Mouse (Mus musculus): ENCODE data around the gene Neurl2. TPM values are rescaled to one million over a fixed set of nuclear protein-coding genes. Genes with fewer than 3 reads are reported as not detected.

The Neurl2 gene
- 2.6 TPM for polyA plus RNA-seq (2017; shearing (Covaris generic))

GRCm38 (mm10) chr2:164833314-164833959 lies at the start of gene Neurl2:
TSS of gene Neurl2 (minus strand) at chr2:164833456.

DNA sequence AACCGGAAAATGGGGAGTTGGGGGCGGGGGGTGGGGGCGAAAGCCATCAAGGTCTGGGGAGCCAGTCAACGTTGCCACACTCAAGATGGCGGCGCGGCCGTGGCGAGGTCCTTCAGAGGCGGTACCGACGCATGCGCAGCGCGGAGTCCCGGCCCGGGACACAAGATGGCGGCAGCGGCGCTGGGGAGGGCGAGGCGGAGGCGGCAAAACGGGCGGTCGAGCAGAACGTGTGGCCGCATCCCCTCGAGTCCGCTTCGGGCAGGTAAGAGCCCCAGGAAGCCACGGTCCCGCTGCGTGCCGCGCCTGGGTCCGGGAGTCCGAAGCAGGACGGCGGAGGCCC lies 45.9 kb upstream of the Neurl2 start, which contains the start of gene Pcif1:
Pcif1 (plus strand) TSS at position 77 of the 340 bp plus-strand sequence.

DNA sequence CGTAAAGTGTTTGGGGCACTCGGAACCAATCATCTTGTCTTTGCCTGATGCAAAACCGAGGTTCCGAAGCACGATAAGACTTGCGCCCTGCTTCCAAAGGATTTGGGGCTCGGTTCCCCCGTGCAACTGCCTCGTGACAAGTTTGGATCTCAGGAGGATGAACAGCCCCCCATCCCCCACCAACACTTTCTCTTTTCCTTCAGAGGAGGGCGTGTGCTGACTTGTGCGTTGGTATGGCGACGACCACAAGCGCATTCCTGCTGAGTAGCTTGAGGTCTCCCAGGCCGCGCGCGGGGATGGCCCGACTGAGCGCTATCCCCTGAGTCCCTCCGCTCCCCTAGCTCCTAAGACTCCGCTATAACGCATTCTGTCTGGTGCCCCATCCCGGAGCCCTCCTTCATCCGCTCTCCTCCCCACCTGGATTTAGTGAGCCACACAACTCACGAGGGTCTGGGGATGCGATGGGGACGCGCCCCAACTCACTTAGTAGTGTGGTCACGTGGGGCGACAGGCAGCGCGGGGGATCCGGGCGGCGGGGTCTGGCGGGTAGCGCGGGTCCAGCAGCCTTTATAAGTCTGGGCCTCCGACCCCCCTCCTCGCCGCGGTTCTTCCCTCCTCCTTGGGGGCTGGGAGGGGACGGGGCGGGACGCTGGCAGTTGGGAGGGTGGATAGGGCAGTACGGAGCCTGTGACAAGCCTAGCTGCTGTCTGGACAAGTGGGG lies 24.0 kb upstream of the Neurl2 start, which contains the start of gene Pltp:
Pltp (minus strand) TSS at position 611 of the 721 bp plus-strand sequence.

DNA sequence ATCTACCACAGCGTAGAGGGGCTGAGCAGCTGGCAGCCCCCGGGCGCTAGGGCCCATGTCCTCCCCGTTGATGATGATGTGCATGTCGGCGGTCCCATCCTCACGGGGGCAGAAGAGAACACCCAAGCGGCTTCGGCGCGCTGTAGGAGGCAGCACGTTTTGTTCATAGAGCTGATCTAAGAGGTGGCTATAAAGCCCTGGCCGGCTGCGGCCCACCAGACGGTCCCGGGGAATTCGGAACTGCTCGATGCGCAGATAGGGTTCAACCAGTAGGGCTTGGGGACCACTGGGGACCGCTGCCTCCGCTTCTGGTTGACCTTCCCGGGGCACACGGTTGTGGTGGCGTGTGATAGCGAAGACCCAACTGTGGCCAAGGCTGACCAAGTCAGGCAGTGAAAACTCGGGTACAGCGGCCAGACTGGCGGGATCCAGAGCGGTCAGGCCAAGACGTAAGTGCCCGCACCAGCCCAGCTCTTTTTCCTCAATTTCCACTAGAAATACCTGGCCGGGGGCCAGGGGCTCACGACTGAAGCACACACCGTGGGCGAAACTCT lies 431 bp downstream of the Neurl2 start, which contains the start of gene Ctsa:
Ctsa (plus strand) TSS at position 126 of the 554 bp plus-strand sequence.

GRCm38 (mm10) chr2:164828437-164828836 lies 4.8 kb downstream of the Neurl2 start, which contains the start of gene Spata25:
TSS of gene Spata25 (minus strand) at chr2:164828537.

GRCm38 (mm10) chr2:164822636-164823165 lies 10.6 kb downstream of the Neurl2 start, which contains the start of gene Zswim1:
TSS of gene Zswim1 (plus strand) at chr2:164822686.

GRCm38 (mm10) chr2:164804533-164805331 lies 28.5 kb downstream of the Neurl2 start, which contains the start of the genes Acot8 and Zswim3:
TSS of gene Acot8 (minus strand) at chr2:164804882.
TSS of gene Zswim3 (plus strand) at chr2:164805098.

GRCm38 (mm10) chr2:164785481-164786387 lies 47.5 kb downstream of the Neurl2 start, which contains the start of gene Snx21:
TSS of gene Snx21 (plus strand) at chr2:164785823.

Other genes with a start within 250 kb of the Neurl2 start
- gene Wfdc6a, start 248.0 kb downstream of the Neurl2 start, polyA plus RNA-seq (2017; shearing (Covaris generic)) = not detected
- gene Eppin, start 239.9 kb downstream of the Neurl2 start, polyA plus RNA-seq (2017; shearing (Covaris generic)) = not detected
- not detected for gene Wfdc6b, start 219.9 kb downstream of the Neurl2 start, polyA plus RNA-seq (2017; shearing (Covaris generic))
- not detected for gene Wfdc8, start 219.8 kb downstream of the Neurl2 start, polyA plus RNA-seq (2017; shearing (Covaris generic))
- gene Wfdc16, start 194.7 kb downstream of the Neurl2 start, polyA plus RNA-seq (2017; shearing (Covaris generic)) = not detected
- gene Wfdc10, start 177.4 kb downstream of the Neurl2 start, polyA plus RNA-seq (2017; shearing (Covaris generic)) = not detected
- gene Wfdc9, start 176.9 kb downstream of the Neurl2 start, polyA plus RNA-seq (2017; shearing (Covaris generic)) = not detected
- not detected for gene Wfdc11, start 159.4 kb downstream of the Neurl2 start, polyA plus RNA-seq (2017; shearing (Covaris generic))
- gene Wfdc13, start 148.3 kb downstream of the Neurl2 start, polyA plus RNA-seq (2017; shearing (Covaris generic)) = not detected
- gene Spint4, start 135.0 kb downstream of the Neurl2 start, polyA plus RNA-seq (2017; shearing (Covaris generic)) = not detected
- not detected for gene Spint5, start 118.2 kb downstream of the Neurl2 start, polyA plus RNA-seq (2017; shearing (Covaris generic))
- not detected for gene Wfdc3, start 87.5 kb downstream of the Neurl2 start, polyA plus RNA-seq (2017; shearing (Covaris generic))
- gene Dnttip1, start 87.5 kb downstream of the Neurl2 start, polyA plus RNA-seq (2017; shearing (Covaris generic)) = 18.1 TPM
- gene Ube2c, start 63.6 kb downstream of the Neurl2 start, polyA plus RNA-seq (2017; shearing (Covaris generic)) = 11.8 TPM
- gene Tnnc2, start 53.5 kb downstream of the Neurl2 start, polyA plus RNA-seq (2017; shearing (Covaris generic)) = not detected
- gene Snx21, start 47.6 kb downstream of the Neurl2 start, polyA plus RNA-seq (2017; shearing (Covaris generic)) = 7.6 TPM
- gene Acot8, start 28.6 kb downstream of the Neurl2 start, polyA plus RNA-seq (2017; shearing (Covaris generic)) = 39.6 TPM
- 10.0 TPM for gene Zswim3, start 28.4 kb downstream of the Neurl2 start, polyA plus RNA-seq (2017; shearing (Covaris generic))
- 32.2 TPM for gene Zswim1, start 10.8 kb downstream of the Neurl2 start, polyA plus RNA-seq (2017; shearing (Covaris generic))
- gene Spata25, start 4.9 kb downstream of the Neurl2 start, polyA plus RNA-seq (2017; shearing (Covaris generic)) = not detected
- gene Ctsa, start 583 bp downstream of the Neurl2 start, polyA plus RNA-seq (2017; shearing (Covaris generic)) = 241 TPM
- 1.0 TPM for gene Pltp, start 24.3 kb upstream of the Neurl2 start, polyA plus RNA-seq (2017; shearing (Covaris generic))
- gene Pcif1, start 45.8 kb upstream of the Neurl2 start, polyA plus RNA-seq (2017; shearing (Covaris generic)) = 142 TPM
- 53.5 TPM for gene Zfp335, start 78.3 kb upstream of the Neurl2 start, polyA plus RNA-seq (2017; shearing (Covaris generic))
- gene Mmp9, start 107.3 kb upstream of the Neurl2 start, polyA plus RNA-seq (2017; shearing (Covaris generic)) = 11.9 TPM
- gene Slc12a5, start 127.3 kb upstream of the Neurl2 start, polyA plus RNA-seq (2017; shearing (Covaris generic)) = 0.10 TPM
- 62.9 TPM for gene Ncoa5, start 201.4 kb upstream of the Neurl2 start, polyA plus RNA-seq (2017; shearing (Covaris generic))
- 2.4 TPM for gene Cd40, start 222.2 kb upstream of the Neurl2 start, polyA plus RNA-seq (2017; shearing (Covaris generic))